Mouse (Mus musculus) liver, embryonic 14 days (tissue): ENCODE results near the gene P2rx7. TPM values are rescaled to one million over a fixed set of nuclear protein-coding genes. Genes with fewer than 3 reads are reported as not detected.

ENCODE experiments used
- polyA plus RNA-seq: library from polyadenylated mRNA; depleted of rRNA; stranded (reverse); fragments of >200 nt; gene quantifications from 2 replicates; pipeline ENCODE4 v1.2.3, GENCODE M21; 2012; rRNA removed

The P2rx7 gene
- polyA plus RNA-seq: 1.3 and 1.6 TPM in 2 replicates

DNA sequence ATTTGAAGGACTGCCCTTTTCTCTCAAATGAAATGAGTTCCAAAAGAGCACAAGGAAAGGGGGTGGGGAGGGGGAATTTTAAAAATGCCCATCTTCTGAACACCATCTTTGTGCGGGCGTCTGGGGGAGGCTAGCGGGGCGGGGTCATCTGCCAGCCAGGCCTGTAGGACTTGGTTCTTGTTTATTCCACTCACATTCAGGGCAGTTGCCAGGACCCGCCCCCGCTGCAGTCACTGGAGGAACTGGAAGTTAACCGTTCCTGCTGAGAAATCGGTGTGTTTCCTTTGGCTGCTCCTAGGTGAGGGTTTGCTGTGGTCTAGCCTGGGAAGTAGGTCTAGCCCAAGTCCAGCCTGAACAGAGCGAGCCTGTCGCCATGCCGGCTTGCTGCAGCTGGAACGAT is at the start of gene P2rx7:
P2rx7 (plus strand) TSS at position 211 of the 400 bp plus-strand sequence.

GRCm38 (mm10) chr5:122613908-122614732 is 29.6 kb upstream of the P2rx7 start, which contains the start of gene Ift81:
Gene Ift81 (minus strand): TSS chr5:122614518.

DNA sequence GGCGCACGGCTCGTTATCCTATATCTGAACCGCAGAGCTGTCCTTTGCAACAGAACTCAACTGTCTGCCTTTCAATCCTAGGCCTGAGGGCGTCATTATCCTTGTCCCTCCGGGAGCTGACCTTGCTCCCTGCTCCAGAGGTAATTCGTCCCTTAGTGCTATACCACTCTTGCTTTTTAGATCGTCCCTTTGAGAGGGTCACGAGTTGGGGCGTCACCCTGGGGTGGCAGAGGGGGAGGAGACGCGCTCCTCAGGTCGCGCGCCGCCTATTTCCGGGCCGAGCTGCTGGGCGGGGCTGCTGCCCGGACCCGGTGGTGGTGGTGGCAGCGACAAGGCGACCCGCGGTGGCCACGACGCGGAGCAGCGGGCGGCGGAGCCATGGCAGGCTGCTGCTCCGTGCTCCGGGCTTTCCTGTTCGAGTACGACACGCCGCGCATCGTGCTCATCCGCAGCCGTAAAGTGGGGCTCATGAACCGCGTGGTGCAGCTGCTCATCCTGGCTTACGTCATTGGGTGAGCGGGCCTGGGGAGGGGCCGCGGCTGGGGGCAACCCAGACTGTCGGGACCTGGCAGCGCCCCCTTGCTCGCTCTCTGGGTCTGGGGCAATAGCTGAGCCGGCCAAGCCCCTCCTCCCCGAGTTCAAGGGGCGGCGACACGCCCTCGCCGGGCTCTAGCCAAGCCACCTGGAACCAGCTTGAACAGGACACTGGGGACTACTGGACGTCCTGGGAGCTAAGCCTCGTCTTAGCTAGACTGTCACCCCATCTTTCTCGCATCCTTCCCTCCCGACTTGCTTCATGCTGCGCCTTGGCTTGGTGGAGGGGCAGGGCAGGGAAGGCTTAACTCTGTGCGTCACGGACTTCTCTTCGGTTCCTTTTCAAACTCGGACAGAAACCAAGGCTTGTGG is 63.8 kb downstream of the P2rx7 start, which contains the start of gene P2rx4:
P2rx4 (plus strand) TSS at position 269 of the 906 bp plus-strand sequence.

Other genes with a start within 250 kb of the P2rx7 start
- gene Anapc7, start 222.2 kb upstream of the P2rx7 start, polyA plus RNA-seq: 11.9 and 15.0 TPM in 2 replicates
- gene Atp2a2, start 141.7 kb upstream of the P2rx7 start, polyA plus RNA-seq: 23.3 and 26.9 TPM in 2 replicates
- 1.0 and 1.2 TPM in 2 replicates for gene Ift81, start 29.4 kb upstream of the P2rx7 start, polyA plus RNA-seq
- 10.0 and 11.2 TPM in 2 replicates for gene P2rx4, start 63.6 kb downstream of the P2rx7 start, polyA plus RNA-seq
- 5.0 and 6.4 TPM in 2 replicates for gene Camkk2, start 135.5 kb downstream of the P2rx7 start, polyA plus RNA-seq
- 163 and 183 TPM in 2 replicates for gene Anapc5, start 177.4 kb downstream of the P2rx7 start, polyA plus RNA-seq
- 6.5 and 7.2 TPM in 2 replicates for gene Rnf34, start 206.1 kb downstream of the P2rx7 start, polyA plus RNA-seq